Mouse (Mus musculus) brain, embryonic 18.5 days (tissue): Measurements from ENCODE around the gene Sgtb.

Experiments
- DNase-seq: peaks from one replicate; pipeline ENCODE4 v3.0.0-alpha.2; 2012; ENCODE audit warnings: low read depth, low spot score

The Sgtb gene

DNA sequence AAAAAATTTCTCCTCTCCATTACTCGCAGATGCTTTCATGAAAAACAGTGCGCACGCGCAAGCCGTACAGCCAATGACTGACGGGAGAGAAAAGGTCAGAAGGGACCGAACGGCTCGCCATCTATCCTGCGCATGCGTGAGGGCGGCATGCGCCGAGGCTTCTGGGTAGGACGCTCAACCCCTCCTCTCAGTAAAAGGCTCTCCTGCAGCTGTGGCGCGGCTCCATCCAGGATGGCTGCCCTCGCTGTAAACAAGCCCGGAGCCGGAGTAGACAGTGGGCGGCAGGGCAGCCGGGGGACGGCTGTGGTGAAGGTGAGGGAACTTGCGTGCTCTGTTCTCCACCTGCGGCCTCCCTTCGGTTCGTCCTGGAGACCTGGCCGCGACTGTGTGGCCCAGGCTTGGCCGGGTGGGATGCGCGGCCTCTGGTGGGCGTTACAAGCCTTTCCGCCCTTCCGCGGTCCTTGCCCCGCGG is 69.1 kb downstream of the Sgtb start, which contains the start of gene Trim23:
TSS of gene Trim23 (plus strand) at position 148 of the 472 bp plus-strand sequence.
- peak; percentile 96 for DNase-seq

DNA sequence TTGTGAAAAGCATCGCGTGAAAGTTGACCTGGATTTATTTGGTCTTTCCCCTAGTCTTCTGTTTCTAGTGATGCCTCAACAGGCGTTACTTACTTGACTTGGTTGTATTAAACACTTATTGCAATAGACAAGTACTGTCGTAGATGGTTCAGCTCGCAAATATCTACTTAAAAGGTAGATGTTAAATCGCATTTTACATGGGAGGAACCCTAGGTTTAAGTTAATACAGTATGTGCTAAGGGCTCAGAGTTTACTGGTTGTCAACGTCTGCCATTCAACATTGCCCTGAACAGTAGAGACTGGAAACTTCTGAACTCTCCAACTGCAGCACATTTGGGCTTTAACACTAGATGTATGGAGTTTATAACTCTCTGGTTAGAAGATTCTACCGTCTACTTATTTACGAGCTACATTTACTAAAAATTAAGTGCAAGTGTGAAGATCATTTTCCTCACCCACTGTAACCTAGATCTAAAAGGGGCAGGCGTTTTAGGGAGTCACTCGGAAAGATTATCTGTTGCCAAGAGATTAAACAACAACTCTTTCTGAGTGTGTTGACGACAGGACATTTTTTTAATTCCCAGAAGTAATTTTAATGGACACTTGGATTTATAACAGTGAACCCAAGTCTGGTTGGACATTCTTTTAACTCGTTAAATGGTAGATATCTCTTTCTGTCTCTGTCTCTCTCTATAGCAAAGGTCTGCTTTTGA is 69.8 kb downstream of the Sgtb start:
- DNase-seq, result no peak

DNA sequence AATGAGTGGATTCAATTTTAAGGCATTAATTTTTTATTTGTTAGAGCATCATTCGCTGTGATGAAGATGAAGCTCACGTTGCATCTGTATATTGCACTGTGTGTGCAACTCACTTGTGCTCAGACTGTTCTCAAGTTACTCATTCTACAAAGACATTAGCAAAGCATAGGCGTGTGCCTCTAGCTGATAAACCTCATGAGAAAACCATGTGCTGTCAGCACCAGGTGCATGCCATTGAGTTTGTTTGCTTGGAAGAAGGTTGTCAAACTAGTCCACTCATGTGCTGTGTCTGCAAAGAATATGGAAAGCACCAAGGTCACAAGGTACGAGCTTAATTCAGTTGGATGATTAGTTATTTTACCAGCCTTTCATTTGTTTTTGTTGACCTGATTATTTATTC is 77.8 kb downstream of the Sgtb start:
- no peak for DNase-seq
